In genomic region chr16:43548774-43549173, GRCm38 (mm10) we compare ENCODE assay signal across 12 mouse cellular contexts.
A peak's percentile ranks its signal among the peaks of the same experiment; 100 is the strongest.
DNase-seq lines count a peak whose midpoint lies in the region; ATAC-seq and TF ChIP-seq lines count a peak whose summit lies in the region.
"Had no signal": no experiment of that assay in that cellular context is flagged by ENCODE, and none has a peak within 500 bp of the region (broad histone marks: within the 10 kb centered on the region; RNA-seq: fewer than 3 reads in every experiment).

No protein-coding gene starts in this region.

- H3K9ac ChIP-seq in forebrain, embryonic 12.5 days = no peak overlapping the region
- no peak overlapping the region for H3K9ac ChIP-seq in forebrain, embryonic 11.5 days (ENCODE audit: low read length)
- H3K9ac ChIP-seq in liver, embryonic 13.5 days = no peak overlapping the region
- H3K9ac ChIP-seq in liver, embryonic 12.5 days = no peak overlapping the region
- no peak overlapping the region for H3K9ac ChIP-seq in heart, embryonic 14.5 days (ENCODE audit: low read length)
- H3K9ac ChIP-seq: embryonic facial prominence, embryonic 12.5 days; liver, embryonic 14.5 days had no signal

- H3K4me1 ChIP-seq in forebrain, embryonic 12.5 days = peaks cover 47% of the 10 kb centered on the region
- H3K4me1 ChIP-seq in forebrain, embryonic 11.5 days (replicated peaks; ENCODE audit: control insufficient read depth, insufficient read depth, low read length) = peaks cover 23% of the 10 kb centered on the region; the same call in 1 of the 2 replicates
- peaks cover 11% of the 10 kb centered on the region for H3K4me1 ChIP-seq in liver, embryonic 13.5 days (replicated peaks)
- H3K4me1 ChIP-seq in liver, embryonic 12.5 days = peaks cover 5% of the 10 kb centered on the region; the same call in 1 of the 2 replicates
- H3K4me1 ChIP-seq in heart, embryonic 14.5 days (ENCODE audit: control insufficient read depth in 2 of 2, insufficient read depth in 2 of 2, low read length in 2 of 2) = peaks cover 22 to 46% of the 10 kb centered on the region in 2 experiments
- H3K4me1 ChIP-seq in small intestine, adult 2 months (ENCODE audit: control insufficient read depth, insufficient read depth, insufficient read length, low read length) = no peaks in the 10 kb centered on the region

- 73% methylated on average over 5 of the region's 5 CpGs for WGBS in forebrain, embryonic 12.5 days
- 83% methylated on average over 5 of the region's 5 CpGs for WGBS in forebrain, embryonic 11.5 days
- 63% methylated on average over 5 of the region's 5 CpGs for WGBS in liver, embryonic 13.5 days (ENCODE audit: insufficient replicate concordance)
- 61% methylated on average over 5 of the region's 5 CpGs for WGBS in liver, embryonic 12.5 days (ENCODE audit: insufficient replicate concordance)
- 48% methylated on average over 5 of the region's 5 CpGs for WGBS in heart, embryonic 14.5 days
- 56% methylated on average over 5 of the region's 5 CpGs for WGBS in small intestine, adult 2 months

- H3K9me3 ChIP-seq in forebrain, embryonic 12.5 days = no peaks in the 10 kb centered on the region
- H3K9me3 ChIP-seq in forebrain, embryonic 11.5 days (ENCODE audit: control insufficient read depth, low read length) = no peaks in the 10 kb centered on the region
- no peaks in the 10 kb centered on the region for H3K9me3 ChIP-seq in liver, embryonic 13.5 days (replicated peaks)
- no peaks in the 10 kb centered on the region for H3K9me3 ChIP-seq in liver, embryonic 12.5 days (replicated peaks)
- H3K9me3 ChIP-seq in heart, embryonic 14.5 days (ENCODE audit: control insufficient read depth, low read length) = no peaks in the 10 kb centered on the region
- H3K9me3 ChIP-seq: embryonic facial prominence, embryonic 12.5 days had no signal

- DNase-seq in forebrain, embryonic 11.5 days (ENCODE audit: low spot score) = no peak
- DNase-seq in liver, embryonic 13.5 days = no peak
- no peak for DNase-seq in layer of hippocampus, adult 9-10 months (ENCODE audit: low spot score)
- DNase-seq: cerebellum, adult 11-12 months; gastrocnemius, postnatal 14 days had no signal

- TF ChIP-seq POLR2A in small intestine, adult 2 months (IDR thresholded peaks at IDR 0.05; ENCODE audit: low read depth, low read length) = no peak

- no peak overlapping the region for H3K4me3 ChIP-seq in forebrain, embryonic 12.5 days (replicated peaks)
- H3K4me3 ChIP-seq in forebrain, embryonic 11.5 days (ENCODE audit: low read depth, low read length) = no peak overlapping the region
- H3K4me3 ChIP-seq in liver, embryonic 13.5 days (replicated peaks) = no peak overlapping the region
- no peak overlapping the region for H3K4me3 ChIP-seq in liver, embryonic 12.5 days
- H3K4me3 ChIP-seq in heart, embryonic 14.5 days (ENCODE audit: control insufficient read depth in 1 of 2, insufficient read depth in 1 of 2, low read depth in 1 of 2, low read length in 2 of 2) = no peak overlapping the region
- H3K4me3 ChIP-seq in small intestine, adult 2 months (ENCODE audit: low read depth, low read length) = no peak overlapping the region
- H3K4me3 ChIP-seq: embryonic facial prominence, embryonic 12.5 days had no signal

- no peak for TF ChIP-seq CTCF in small intestine, adult 2 months (IDR thresholded peaks at IDR 0.05; ENCODE audit: extremely low read depth, insufficient read length, insufficient replicate concordance, low read depth, low read length)

- H3K36me3 ChIP-seq in forebrain, embryonic 12.5 days (replicated peaks) = no peaks in the 10 kb centered on the region
- H3K36me3 ChIP-seq in forebrain, embryonic 11.5 days (ENCODE audit: control insufficient read depth, insufficient read depth, low read length) = no peaks in the 10 kb centered on the region
- H3K36me3 ChIP-seq in liver, embryonic 13.5 days = no peaks in the 10 kb centered on the region
- no peaks in the 10 kb centered on the region for H3K36me3 ChIP-seq in liver, embryonic 12.5 days
- no peaks in the 10 kb centered on the region for H3K36me3 ChIP-seq in heart, embryonic 14.5 days (ENCODE audit: control insufficient read depth, insufficient read depth, low read length)
- no peaks in the 10 kb centered on the region for H3K36me3 ChIP-seq in small intestine, adult 2 months (ENCODE audit: control insufficient read depth, insufficient read depth, low read length)
- H3K36me3 ChIP-seq: embryonic facial prominence, embryonic 12.5 days had no signal

- H3K4me2 ChIP-seq in forebrain, embryonic 12.5 days = no peak overlapping the region
- H3K4me2 ChIP-seq in forebrain, embryonic 11.5 days (ENCODE audit: low read depth, low read length, severe bottlenecking) = no peak overlapping the region
- H3K4me2 ChIP-seq in liver, embryonic 13.5 days = no peak overlapping the region
- no peak overlapping the region for H3K4me2 ChIP-seq in liver, embryonic 12.5 days
- no peak overlapping the region for H3K4me2 ChIP-seq in heart, embryonic 14.5 days (ENCODE audit: low read length)
- H3K4me2 ChIP-seq: embryonic facial prominence, embryonic 12.5 days had no signal

- ATAC-seq in forebrain, embryonic 12.5 days (ENCODE audit: low FRiP score) = no peak
- no peak for ATAC-seq in forebrain, embryonic 11.5 days (replicated peaks; ENCODE audit: low FRiP score)
- ATAC-seq in liver, embryonic 13.5 days (ENCODE audit: low read depth) = peak; percentile 57; the same call in 1 of the 2 replicates
- ATAC-seq in liver, embryonic 12.5 days = no peak
- ATAC-seq in heart, embryonic 14.5 days (ENCODE audit: insufficient number of reproducible peaks, insufficient read depth, low FRiP score, low read depth) = no peak
- ATAC-seq in megakaryocyte-erythroid progenitor cell, adult 5-6 weeks (replicated peaks; ENCODE audit: low FRiP score, low TSS enrichment, poor library complexity, severe bottlenecking) = no peak

- H3K27ac ChIP-seq in forebrain, embryonic 12.5 days = peak overlapping the region; percentile 9; the same call in 1 of the 2 replicates
- no peak overlapping the region for H3K27ac ChIP-seq in forebrain, embryonic 11.5 days (ENCODE audit: low read depth, low read length)
- no peak overlapping the region for H3K27ac ChIP-seq in liver, embryonic 13.5 days
- H3K27ac ChIP-seq in liver, embryonic 12.5 days = no peak overlapping the region
- peak overlapping the region; percentile 55 to 62 for H3K27ac ChIP-seq in heart, embryonic 14.5 days (replicated peaks in 1 of 2; ENCODE audit: control insufficient read depth in 1 of 2, insufficient read depth in 1 of 2, low read depth in 2 of 2, low read length in 2 of 2)
- H3K27ac ChIP-seq in small intestine, adult 2 months (ENCODE audit: insufficient read depth, low read depth, low read length) = peak overlapping the region; percentile 42; the same call in 1 of the 2 replicates
- H3K27ac ChIP-seq: embryonic facial prominence, embryonic 12.5 days; liver, embryonic 14.5 days had no signal

- no peaks in the 10 kb centered on the region for H3K27me3 ChIP-seq in forebrain, embryonic 12.5 days
- H3K27me3 ChIP-seq in forebrain, embryonic 11.5 days (ENCODE audit: control insufficient read depth, insufficient read depth, low read length) = no peaks in the 10 kb centered on the region
- no peaks in the 10 kb centered on the region for H3K27me3 ChIP-seq in liver, embryonic 13.5 days
- no peaks in the 10 kb centered on the region for H3K27me3 ChIP-seq in liver, embryonic 12.5 days (replicated peaks)
- H3K27me3 ChIP-seq in heart, embryonic 14.5 days (ENCODE audit: control insufficient read depth, insufficient read depth, low read length) = no peaks in the 10 kb centered on the region
- no peaks in the 10 kb centered on the region for H3K27me3 ChIP-seq in small intestine, adult 2 months (ENCODE audit: control insufficient read depth, insufficient read depth, low read length)
- H3K27me3 ChIP-seq: embryonic facial prominence, embryonic 12.5 days had no signal

Comparison
In these comparisons a context has a peak if more than half of its experiments do, and no peak if none do; other contexts are left out.
1. H3K27ac ChIP-seq: peak in forebrain, embryonic 12.5 days (single experiment), heart, embryonic 14.5 days (2 of 2) and small intestine, adult 2 months (single experiment); none in forebrain, embryonic 11.5 days (single experiment), liver, embryonic 13.5 days (single experiment) and liver, embryonic 12.5 days (single experiment).